Mouse (Mus musculus) limb, embryonic 15.5 days (tissue): ENCODE measurements at regions not wholly inside any gene's neighbourhood (a gene's known extent, or its start where the extent isn't known, plus 50 kb on each side); places are given as distances from the start of the nearest gene placed in this dataset.

Experiments
- ATAC-seq: fragments of 200-750 bp; cut with Nextera tagmentation; 2 replicates; pipeline ENCODE4 v1.8.0; 2017; ENCODE audit warnings: low read depth, moderate TSS enrichment; ENCODE audit not compliant: insufficient number of reproducible peaks, low FRiP score, low TSS enrichment
- H3K27ac ChIP-seq: fragments of 300-500 bp; sonication (generic); 2 replicates; pipeline ENCODE4 v1.5.1; 2015; ENCODE audit warnings: moderate library complexity, mild to moderate bottlenecking, inconsistent platforms
- H3K27me3 ChIP-seq: fragments of 300-500 bp; sonication (generic); 2 replicates; pipeline ENCODE4 v1.6.1; 2015; ENCODE audit warnings: inconsistent platforms
- H3K36me3 ChIP-seq: fragments of 300-500 bp; sonication (generic); 2 replicates; pipeline ENCODE4 v1.6.1; 2015; ENCODE audit warnings: inconsistent platforms
- H3K4me1 ChIP-seq: fragments of 300-500 bp; sonication (generic); 2 replicates; pipeline ENCODE4 v1.6.1; 2015; ENCODE audit warnings: inconsistent platforms
- H3K4me2 ChIP-seq: fragments of 300-500 bp; sonication (generic); 2 replicates; pipeline ENCODE4 v1.6.1; 2015; ENCODE audit warnings: mild to moderate bottlenecking, inconsistent platforms
- H3K4me3 ChIP-seq: fragments of 300-500 bp; sonication (generic); 2 replicates; pipeline ENCODE4 v1.5.1; 2015; ENCODE audit warnings: mild to moderate bottlenecking, inconsistent platforms
- H3K9ac ChIP-seq: fragments of 300-500 bp; sonication (generic); 2 replicates; pipeline ENCODE4 v1.6.1; 2015; ENCODE audit warnings: inconsistent platforms
- H3K9me3 ChIP-seq: fragments of 300-500 bp; sonication (generic); 2 replicates; pipeline ENCODE4 v1.6.1; 2016; ENCODE audit warnings: inconsistent platforms
- WGBS: fragments of 180-500 bp; shearing (Covaris S2); methylation state at CpG from one replicate; pipeline ENCODE4 v1.1.7; 2015; 5-methylcytosine and 5-hydroxymethylcytosine counted together

GRCm38 (mm10) chr8:102575523-102575922, 209.9 kb downstream of the Cdh11 start:
- Histone ChIP-seq H3K27ac (no peak overlapping the region), H3K27me3 (no peaks in the 10 kb centered on the region), H3K9me3 (no peaks in the 10 kb centered on the region), H3K4me2 (no peak overlapping the region), H3K9ac (no peak overlapping the region), H3K4me3 (no peak overlapping the region), H3K4me1 (no peaks in the 10 kb centered on the region), H3K36me3 (no peaks in the 10 kb centered on the region)
- ATAC-seq = no peak
- 50% methylated on average over 8 of the region's 8 CpGs for WGBS

GRCm38 (mm10) chr8:102567779-102568178, 217.7 kb downstream of the Cdh11 start:
- no peaks in the 10 kb centered on the region for H3K4me1 ChIP-seq
- WGBS = 82% methylated on average over 5 of the region's 5 CpGs
- H3K27me3 ChIP-seq = no peaks in the 10 kb centered on the region
- H3K9me3 ChIP-seq = no peaks in the 10 kb centered on the region
- no peak overlapping the region for H3K4me2 ChIP-seq
- no peaks in the 10 kb centered on the region for H3K36me3 ChIP-seq
- H3K4me3 ChIP-seq = no peak overlapping the region
- H3K9ac ChIP-seq = no peak overlapping the region
- ATAC-seq = no peak
- H3K27ac ChIP-seq = no peak overlapping the region

- Histone ChIP-seq H3K4me1 (peaks cover 11% of the 10 kb centered on the region), H3K4me3 (no peak overlapping the region), H3K4me2 (no peak overlapping the region), H3K9ac (no peak overlapping the region), H3K27ac (peak overlapping the region; percentile 90), H3K27me3 (no peaks in the 10 kb centered on the region), H3K36me3 (no peaks in the 10 kb centered on the region), H3K9me3 (no peaks in the 10 kb centered on the region)
- WGBS = 42% methylated on average over 6 of the region's 6 CpGs
- ATAC-seq = no peak
Observed at GRCm38 (mm10) chr8:102554213-102554612, 231.2 kb downstream of the Cdh11 start.

GRCm38 (mm10) chr8:102553348-102553935, 232.0 kb downstream of the Cdh11 start:
- 2% methylated on average over 9 of the region's 9 CpGs for WGBS
- H3K27ac ChIP-seq = peak overlapping the region; percentile 90
- no peak overlapping the region for H3K9ac ChIP-seq
- H3K4me1 ChIP-seq = peaks cover 11% of the 10 kb centered on the region
- H3K36me3 ChIP-seq = no peaks in the 10 kb centered on the region
- ATAC-seq = peak; percentile 67; the same call in 1 of the 2 replicates
- no peaks in the 10 kb centered on the region for H3K27me3 ChIP-seq
- no peak overlapping the region for H3K4me2 ChIP-seq
- H3K9me3 ChIP-seq = no peaks in the 10 kb centered on the region
- H3K4me3 ChIP-seq = no peak overlapping the region

- Histone ChIP-seq H3K27ac (no peak overlapping the region), H3K36me3 (no peaks in the 10 kb centered on the region), H3K9ac (no peak overlapping the region), H3K4me1 (no peaks in the 10 kb centered on the region), H3K9me3 (no peaks in the 10 kb centered on the region), H3K27me3 (no peaks in the 10 kb centered on the region), H3K4me3 (no peak overlapping the region), H3K4me2 (no peak overlapping the region)
- WGBS = 63% methylated on average over 3 of the region's 3 CpGs
- ATAC-seq = no peak
Observed at GRCm38 (mm10) chr8:102538886-102539285, 246.6 kb downstream of the Cdh11 start.

GRCm38 (mm10) chr8:102538068-102538467, 247.4 kb downstream of the Cdh11 start:
- Histone ChIP-seq H3K36me3 (no peaks in the 10 kb centered on the region), H3K27me3 (no peaks in the 10 kb centered on the region), H3K4me1 (no peaks in the 10 kb centered on the region), H3K4me2 (no peak overlapping the region), H3K9ac (no peak overlapping the region), H3K4me3 (no peak overlapping the region), H3K9me3 (no peaks in the 10 kb centered on the region), H3K27ac (no peak overlapping the region)
- no peak for ATAC-seq
- WGBS = 67% methylated on average over 3 of the region's 3 CpGs

- H3K27ac ChIP-seq = no peak overlapping the region
- H3K27me3 ChIP-seq = no peaks in the 10 kb centered on the region
- no peak overlapping the region for H3K4me2 ChIP-seq
- H3K4me1 ChIP-seq = no peaks in the 10 kb centered on the region
- no peak overlapping the region for H3K9ac ChIP-seq
- H3K9me3 ChIP-seq = no peaks in the 10 kb centered on the region
- ATAC-seq = no peak
- H3K36me3 ChIP-seq = no peaks in the 10 kb centered on the region
- no peak overlapping the region for H3K4me3 ChIP-seq
Observed at GRCm38 (mm10) chr8:102518446-102518845, 267.0 kb downstream of the Cdh11 start.

GRCm38 (mm10) chr8:102515748-102516147, 269.7 kb downstream of the Cdh11 start:
- no peaks in the 10 kb centered on the region for H3K27me3 ChIP-seq
- no peaks in the 10 kb centered on the region for H3K36me3 ChIP-seq
- H3K4me1 ChIP-seq = no peaks in the 10 kb centered on the region
- H3K9ac ChIP-seq = no peak overlapping the region
- no peaks in the 10 kb centered on the region for H3K9me3 ChIP-seq
- no peak overlapping the region for H3K4me2 ChIP-seq
- H3K4me3 ChIP-seq = no peak overlapping the region
- ATAC-seq = no peak
- no peak overlapping the region for H3K27ac ChIP-seq

- H3K4me3 ChIP-seq = no peak overlapping the region
- H3K4me1 ChIP-seq = no peaks in the 10 kb centered on the region
- H3K9ac ChIP-seq = no peak overlapping the region
- no peaks in the 10 kb centered on the region for H3K9me3 ChIP-seq
- no peaks in the 10 kb centered on the region for H3K27me3 ChIP-seq
- 66% methylated on average over 2 of the region's 2 CpGs for WGBS
- ATAC-seq = no peak
- no peak overlapping the region for H3K4me2 ChIP-seq
- no peaks in the 10 kb centered on the region for H3K36me3 ChIP-seq
- H3K27ac ChIP-seq = no peak overlapping the region
Observed at GRCm38 (mm10) chr8:102514805-102515424, 270.5 kb downstream of the Cdh11 start.

- Histone ChIP-seq H3K4me1 (0 out of 2 replicates have a peak, but pooled peaks cover 3% of the 10 kb centered on the region), H3K9me3 (no peaks in the 10 kb centered on the region), H3K9ac (no peak overlapping the region), H3K36me3 (no peaks in the 10 kb centered on the region), H3K27ac (peak overlapping the region; percentile 75), H3K27me3 (no peaks in the 10 kb centered on the region), H3K4me3 (no peak overlapping the region), H3K4me2 (no peak overlapping the region)
- 63% methylated on average over 4 of the region's 4 CpGs for WGBS
- no peak for ATAC-seq
Observed at GRCm38 (mm10) chr8:102500751-102501150, 284.7 kb downstream of the Cdh11 start.

GRCm38 (mm10) chr8:102500202-102500601, 285.2 kb downstream of the Cdh11 start:
- Histone ChIP-seq H3K27ac (peak overlapping the region; percentile 83), H3K4me3 (no peak overlapping the region), H3K9ac (no peak overlapping the region), H3K9me3 (no peaks in the 10 kb centered on the region), H3K4me2 (no peak overlapping the region), H3K27me3 (no peaks in the 10 kb centered on the region), H3K36me3 (no peaks in the 10 kb centered on the region), H3K4me1 (0 out of 2 replicates have a peak, but pooled peaks cover 3% of the 10 kb centered on the region)
- ATAC-seq = peak; percentile 52; the same call in 1 of the 2 replicates
- WGBS = 31% methylated on average over 3 of the region's 3 CpGs

- Histone ChIP-seq H3K9ac (no peak overlapping the region), H3K27ac (0 out of 2 replicates have a peak overlapping the region, but pooled peaks have one; percentile 30), H3K36me3 (no peaks in the 10 kb centered on the region), H3K4me1 (0 out of 2 replicates have a peak, but pooled peaks cover 3% of the 10 kb centered on the region), H3K9me3 (no peaks in the 10 kb centered on the region), H3K4me2 (no peak overlapping the region), H3K27me3 (no peaks in the 10 kb centered on the region), H3K4me3 (no peak overlapping the region)
- no peak for ATAC-seq
- 26% methylated on average over 4 of the region's 4 CpGs for WGBS
Observed at GRCm38 (mm10) chr8:102499091-102499490, 286.4 kb downstream of the Cdh11 start.
